Mouse (Mus musculus) gastrocnemius, adult 18-20 months (tissue): ENCODE measurements at regions not wholly inside any gene's neighbourhood (a gene's known extent, or its start where the extent isn't known, plus 50 kb on each side); places are given as distances from the start of the nearest gene placed in this dataset.
A peak's percentile ranks its signal among the peaks of the same experiment; 100 is the strongest.
"Not testable (repeated sequence)": the region's sequence is repeated elsewhere in the genome, so short reads cannot be mapped to it uniquely, and the experiment has no call there.

Experiments used
- DNase-seq: peaks from one replicate; pipeline ENCODE4 v3.0.0; 2021; ENCODE audit warnings: low spot score

- DNase-seq: no peak
Measured at GRCm38 (mm10) chr3:9133991-9134390, 475.9 kb downstream of the Zfp704 start.

- no peak for DNase-seq
Measured at GRCm38 (mm10) chr3:9132104-9132751, 477.7 kb downstream of the Zfp704 start.

- DNase-seq: no peak
Measured at GRCm38 (mm10) chr3:9131366-9131765, 478.5 kb downstream of the Zfp704 start.

- DNase-seq: no peak
Measured at GRCm38 (mm10) chr3:9128407-9128806, 481.5 kb downstream of the Zfp704 start.

GRCm38 (mm10) chr3:9123079-9123478, 486.8 kb downstream of the Zfp704 start:
- DNase-seq: peak; percentile 65

GRCm38 (mm10) chr3:9117913-9118312, 492.0 kb downstream of the Zfp704 start:
- DNase-seq: no peak

GRCm38 (mm10) chr3:9113410-9113809, 496.5 kb downstream of the Zfp704 start:
- DNase-seq: no peak

- DNase-seq: no peak
Measured at GRCm38 (mm10) chr3:9110741-9111140, 499.1 kb downstream of the Zfp704 start.

- DNase-seq: no peak
Measured at GRCm38 (mm10) chr3:9109991-9110390, 499.9 kb downstream of the Zfp704 start.

GRCm38 (mm10) chr3:9109485-9109884, 500.4 kb downstream of the Zfp704 start:
- DNase-seq: no peak

GRCm38 (mm10) chr3:9107766-9108410, 502.0 kb downstream of the Zfp704 start:
- no peak for DNase-seq

- DNase-seq: no peak
Measured at GRCm38 (mm10) chr3:9105191-9105926, 504.5 kb downstream of the Zfp704 start.

- no peak for DNase-seq
Measured at GRCm38 (mm10) chr3:9103456-9103855, 506.4 kb downstream of the Zfp704 start.

GRCm38 (mm10) chr3:9101240-9101639, 508.6 kb downstream of the Zfp704 start:
- DNase-seq: no peak

GRCm38 (mm10) chr3:9100761-9101160, 509.1 kb downstream of the Zfp704 start:
- DNase-seq: no peak

GRCm38 (mm10) chr3:9098441-9098840, 511.4 kb downstream of the Zfp704 start:
- no peak for DNase-seq

- no peak for DNase-seq
Measured at GRCm38 (mm10) chr3:9084134-9084533, 525.8 kb downstream of the Zfp704 start.

- DNase-seq: no peak
Measured at GRCm38 (mm10) chr3:9082061-9082460, 527.8 kb downstream of the Zfp704 start.

- DNase-seq: no peak
Measured at GRCm38 (mm10) chr3:9078201-9078600, 531.7 kb downstream of the Zfp704 start.

- DNase-seq: peak; percentile 45
Measured at GRCm38 (mm10) chr3:9076696-9077095, 533.2 kb downstream of the Zfp704 start.

- DNase-seq: not testable (repeated sequence)
Measured at GRCm38 (mm10) chr3:9072471-9072870, 537.4 kb downstream of the Zfp704 start.

- DNase-seq: peak; percentile 77
Measured at GRCm38 (mm10) chr3:9067048-9067447, 542.8 kb downstream of the Zfp704 start.

- DNase-seq: no peak
Measured at GRCm38 (mm10) chr3:9066374-9066773, 543.5 kb downstream of the Zfp704 start.
